ENCODE assay signal across 14 mouse cellular contexts in genomic region chr1:69466534-69467275, GRCm38 (mm10).
DNase-seq lines count a peak whose midpoint lies in the region; ATAC-seq and TF ChIP-seq lines count a peak whose summit lies in the region.
"Had no signal": no experiment of that assay in that cellular context is flagged by ENCODE, and none has a peak within 500 bp of the region (broad histone marks: within the 10 kb centered on the region; RNA-seq: fewer than 3 reads in every experiment).

No protein-coding gene starts in this region.

- H3K9me3 ChIP-seq in heart, embryonic 16.5 days (replicated peaks; ENCODE audit: control insufficient read depth, low read length): no peaks in the 10 kb centered on the region
- no peaks in the 10 kb centered on the region for H3K9me3 ChIP-seq in midbrain, embryonic 16.5 days (replicated peaks; ENCODE audit: control insufficient read depth, low read length, poor library complexity, severe bottlenecking)
- no peaks in the 10 kb centered on the region for H3K9me3 ChIP-seq in midbrain, postnatal 0 days (ENCODE audit: low read length)
- H3K9me3 ChIP-seq in stomach, embryonic 16.5 days (replicated peaks; ENCODE audit: control insufficient read depth, low read length): no peaks in the 10 kb centered on the region
- H3K9me3 ChIP-seq: hindbrain, embryonic 10.5 days had no signal

- H3K4me3 ChIP-seq in heart, embryonic 16.5 days (ENCODE audit: low read length): no peak overlapping the region
- no peak overlapping the region for H3K4me3 ChIP-seq in midbrain, embryonic 16.5 days (ENCODE audit: low read depth, low read length)
- no peak overlapping the region for H3K4me3 ChIP-seq in midbrain, postnatal 0 days (ENCODE audit: low read depth, low read length)
- no peak overlapping the region for H3K4me3 ChIP-seq in stomach, embryonic 16.5 days (replicated peaks; ENCODE audit: low read length)
- H3K4me3 ChIP-seq: hindbrain, embryonic 10.5 days had no signal

- no peaks in the 10 kb centered on the region for H3K36me3 ChIP-seq in heart, embryonic 16.5 days (ENCODE audit: control insufficient read depth, insufficient read depth)
- no peaks in the 10 kb centered on the region for H3K36me3 ChIP-seq in midbrain, embryonic 16.5 days (ENCODE audit: control insufficient read depth, insufficient read depth, low read length)
- H3K36me3 ChIP-seq in midbrain, postnatal 0 days (ENCODE audit: insufficient read depth, low read length): no peaks in the 10 kb centered on the region
- no peaks in the 10 kb centered on the region for H3K36me3 ChIP-seq in stomach, embryonic 16.5 days (ENCODE audit: control insufficient read depth, insufficient read depth, low read length)
- H3K36me3 ChIP-seq: hindbrain, embryonic 10.5 days had no signal

- no peak overlapping the region for H3K9ac ChIP-seq in heart, embryonic 16.5 days (ENCODE audit: low read length)
- H3K9ac ChIP-seq in midbrain, embryonic 16.5 days (ENCODE audit: low read depth, low read length): no peak overlapping the region
- no peak overlapping the region for H3K9ac ChIP-seq in midbrain, postnatal 0 days (replicated peaks; ENCODE audit: low read length, poor library complexity, severe bottlenecking)
- H3K9ac ChIP-seq in stomach, embryonic 16.5 days (ENCODE audit: low read length): no peak overlapping the region

- WGBS in heart, embryonic 16.5 days: 37% methylated on average over 5 of the region's 5 CpGs
- WGBS in midbrain, embryonic 16.5 days: 21% methylated on average over 5 of the region's 5 CpGs
- WGBS in midbrain, postnatal 0 days: 22% methylated on average over 5 of the region's 5 CpGs
- WGBS in stomach, embryonic 16.5 days: 21% methylated on average over 5 of the region's 5 CpGs

- H3K27me3 ChIP-seq in heart, embryonic 16.5 days (ENCODE audit: control insufficient read depth, insufficient read depth, low read length): no peaks in the 10 kb centered on the region
- no peaks in the 10 kb centered on the region for H3K27me3 ChIP-seq in midbrain, embryonic 16.5 days (ENCODE audit: control insufficient read depth, insufficient read depth, low read depth, low read length)
- no peaks in the 10 kb centered on the region for H3K27me3 ChIP-seq in midbrain, postnatal 0 days (ENCODE audit: insufficient read depth, low read length)
- no peaks in the 10 kb centered on the region for H3K27me3 ChIP-seq in stomach, embryonic 16.5 days (ENCODE audit: control insufficient read depth, insufficient read depth, low read length)

- no peak for TF ChIP-seq CTCF in midbrain, postnatal 0 days (IDR thresholded peaks at IDR 0.05)

- no peak overlapping the region for H3K4me2 ChIP-seq in heart, embryonic 16.5 days (ENCODE audit: low read depth, low read length)
- H3K4me2 ChIP-seq in midbrain, embryonic 16.5 days (ENCODE audit: low read length): no peak overlapping the region
- no peak overlapping the region for H3K4me2 ChIP-seq in midbrain, postnatal 0 days (ENCODE audit: low read depth, low read length, poor library complexity, severe bottlenecking)
- no peak overlapping the region for H3K4me2 ChIP-seq in stomach, embryonic 16.5 days (ENCODE audit: low read depth, low read length)
- H3K4me2 ChIP-seq: liver, embryonic 11.5 days had no signal

- ATAC-seq in heart, embryonic 16.5 days (replicated peaks; ENCODE audit: extremely low read depth, insufficient read depth, low FRiP score): 0 out of 2 replicates have a peak, but pooled peaks have one; percentile 10
- peak; percentile 32; the same call in 1 of the 2 replicates for ATAC-seq in midbrain, embryonic 16.5 days
- no peak for ATAC-seq in midbrain, postnatal 0 days (ENCODE audit: low FRiP score)
- no peak for ATAC-seq in stomach, embryonic 16.5 days (ENCODE audit: insufficient read depth, low FRiP score)

- DNase-seq in heart, adult 11 months: no peak
- no peak for DNase-seq in midbrain, postnatal 0 days (ENCODE audit: low spot score)
- DNase-seq in forelimb bud, embryonic 11.5 days (ENCODE audit: low read depth, low spot score): peak; percentile 76
- no peak for DNase-seq in urinary bladder, adult 18-20 months (ENCODE audit: low spot score in 2 of 2)
- no peak for DNase-seq in adrenal gland, postnatal 10 days
- DNase-seq: cerebellum, adult 2 months; gastrocnemius, postnatal 25 days; layer of hippocampus, adult 9-11 months; retina, postnatal 1 day had no signal

- no peak overlapping the region for H3K27ac ChIP-seq in heart, embryonic 16.5 days (ENCODE audit: low read length)
- H3K27ac ChIP-seq in midbrain, embryonic 16.5 days (ENCODE audit: low read length): no peak overlapping the region
- H3K27ac ChIP-seq in midbrain, postnatal 0 days (ENCODE audit: low read depth, low read length): no peak overlapping the region
- peak overlapping the region; percentile 76 for H3K27ac ChIP-seq in stomach, embryonic 16.5 days (ENCODE audit: low read length)
- H3K27ac ChIP-seq: hindbrain, embryonic 10.5 days had no signal

- peaks cover 8% of the 10 kb centered on the region for H3K4me1 ChIP-seq in heart, embryonic 16.5 days (ENCODE audit: control insufficient read depth, insufficient read depth, low read length)
- no peaks in the 10 kb centered on the region for H3K4me1 ChIP-seq in midbrain, embryonic 16.5 days (ENCODE audit: control insufficient read depth, insufficient read depth, low read length)
- no peaks in the 10 kb centered on the region for H3K4me1 ChIP-seq in midbrain, postnatal 0 days (ENCODE audit: insufficient read depth, low read length)
- peaks cover 4% of the 10 kb centered on the region for H3K4me1 ChIP-seq in stomach, embryonic 16.5 days (ENCODE audit: control insufficient read depth, insufficient read depth, low read length)
- H3K4me1 ChIP-seq: hindbrain, embryonic 10.5 days had no signal

Comparison
In these comparisons a context has a peak if more than half of its experiments do, and no peak if none do; other contexts are left out.
1. ATAC-seq: peak in heart, embryonic 16.5 days (single experiment) and midbrain, embryonic 16.5 days (single experiment); none in midbrain, postnatal 0 days (single experiment) and stomach, embryonic 16.5 days (single experiment).